Mouse (Mus musculus) heart, postnatal 0 days (tissue): ENCODE results near the gene Polr1d.

Source experiments
- CTCF ChIP-seq: IDR thresholded peaks from 2 replicates; pipeline ENCODE4 v1.5.1; 2016; ENCODE audit warnings: antibody characterized with exemption, control low read depth, low read depth
- EP300 ChIP-seq: IDR thresholded peaks from 2 replicates; pipeline ENCODE4 v1.6.1; 2016; ENCODE audit warnings: antibody characterized with exemption, low read depth

DNA sequence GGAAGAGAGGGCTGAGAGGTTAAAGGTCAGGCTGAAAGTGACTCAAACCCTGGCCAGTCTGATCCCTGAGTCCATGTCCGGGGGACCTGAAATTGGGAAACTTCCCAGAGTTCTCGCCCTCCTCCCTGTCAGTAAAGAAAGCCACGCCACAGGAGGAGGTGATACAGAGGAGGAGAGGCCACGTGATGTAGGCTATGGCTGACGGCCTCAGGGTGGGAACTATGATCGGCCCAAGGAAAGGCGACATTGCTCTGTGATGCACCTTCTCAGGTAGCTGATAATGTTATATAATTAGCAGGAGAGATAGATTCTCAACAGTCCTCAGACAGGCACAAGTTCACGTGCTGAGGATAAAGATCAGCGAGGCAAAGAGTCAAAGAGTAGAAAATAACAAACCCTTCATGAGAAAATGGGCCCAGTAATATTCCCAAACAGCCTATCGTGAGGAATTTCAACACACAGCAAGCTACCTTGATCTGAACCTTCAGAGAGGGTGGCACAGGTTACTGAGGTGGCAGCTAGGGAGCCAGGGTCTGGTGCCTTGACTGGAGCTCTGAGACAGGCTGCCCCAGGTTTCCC is 20.0 kb upstream of the Polr1d start:
- no peak for TF ChIP-seq EP300
- no peak for TF ChIP-seq CTCF
